ENCODE assay signal across 9 mouse cellular contexts in the genomic region with DNA sequence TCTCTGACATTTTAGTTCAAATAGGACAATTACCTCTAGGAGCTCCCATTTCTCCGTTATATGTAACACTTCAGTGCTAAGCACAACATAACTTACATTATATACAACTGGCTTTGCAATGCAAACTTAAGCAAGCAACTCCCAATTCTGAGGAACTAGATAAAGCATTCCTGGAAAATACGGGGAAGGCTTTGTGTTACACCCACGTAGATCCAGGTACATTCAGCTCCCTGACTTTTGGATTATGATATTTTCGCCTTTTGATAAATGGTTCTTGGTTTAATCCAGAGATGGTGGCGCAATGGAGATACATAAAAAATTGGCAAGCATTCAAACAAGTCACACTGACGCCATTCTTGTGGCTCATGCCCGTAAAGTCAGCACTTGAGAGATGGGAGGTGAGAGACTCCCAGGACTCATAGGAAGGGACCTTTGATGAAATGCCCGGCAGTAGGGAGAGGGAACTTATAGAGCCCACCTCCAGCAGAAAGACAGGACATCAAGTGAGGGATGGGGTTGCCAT. TPM values are rescaled to one million over a fixed set of nuclear protein-coding genes. Genes with fewer than 3 reads are reported as not detected.
A peak's percentile ranks its signal among the peaks of the same experiment; 100 is the strongest.
DNase-seq lines count a peak whose midpoint lies in the region; ATAC-seq and TF ChIP-seq lines count a peak whose summit lies in the region.
"Had no signal": no experiment of that assay in that cellular context is flagged by ENCODE, and none has a peak within 500 bp of the region (broad histone marks: within the 10 kb centered on the region; RNA-seq: fewer than 3 reads in every experiment).

No protein-coding gene starts in this region.

- H3K36me3 ChIP-seq in lung, embryonic 14.5 days (ENCODE audit: insufficient read depth): peaks cover 25% of the 10 kb centered on the region
- H3K36me3 ChIP-seq in embryonic facial prominence, embryonic 12.5 days: peaks cover 16% of the 10 kb centered on the region; the same call in 1 of the 2 replicates
- no peaks in the 10 kb centered on the region for H3K36me3 ChIP-seq in intestine, embryonic 15.5 days
- no peaks in the 10 kb centered on the region for H3K36me3 ChIP-seq in neural tube, embryonic 13.5 days

- H3K27me3 ChIP-seq in lung, embryonic 14.5 days (ENCODE audit: insufficient read depth, low read length): no peaks in the 10 kb centered on the region
- H3K27me3 ChIP-seq in embryonic facial prominence, embryonic 12.5 days: no peaks in the 10 kb centered on the region
- no peaks in the 10 kb centered on the region for H3K27me3 ChIP-seq in intestine, embryonic 15.5 days (replicated peaks)
- H3K27me3 ChIP-seq in neural tube, embryonic 13.5 days: no peaks in the 10 kb centered on the region

- peak overlapping the region; percentile 74 for H3K4me2 ChIP-seq in lung, embryonic 14.5 days
- H3K4me2 ChIP-seq in embryonic facial prominence, embryonic 12.5 days (replicated peaks): peak overlapping the region; percentile 66
- peak overlapping the region; percentile 66 for H3K4me2 ChIP-seq in intestine, embryonic 15.5 days (replicated peaks)
- H3K4me2 ChIP-seq in neural tube, embryonic 13.5 days: peak overlapping the region; percentile 74

- no peaks in the 10 kb centered on the region for H3K9me3 ChIP-seq in lung, embryonic 14.5 days (ENCODE audit: low read depth, low read length)
- H3K9me3 ChIP-seq in embryonic facial prominence, embryonic 12.5 days: no peaks in the 10 kb centered on the region
- no peaks in the 10 kb centered on the region for H3K9me3 ChIP-seq in intestine, embryonic 15.5 days
- H3K9me3 ChIP-seq in neural tube, embryonic 13.5 days: no peaks in the 10 kb centered on the region

- H3K27ac ChIP-seq in lung, embryonic 14.5 days (ENCODE audit: low read depth): no peak overlapping the region
- H3K27ac ChIP-seq in embryonic facial prominence, embryonic 12.5 days: no peak overlapping the region
- no peak overlapping the region for H3K27ac ChIP-seq in intestine, embryonic 15.5 days
- H3K27ac ChIP-seq in neural tube, embryonic 13.5 days (replicated peaks): no peak overlapping the region

- H3K9ac ChIP-seq in lung, embryonic 14.5 days: peak overlapping the region; percentile 55
- H3K9ac ChIP-seq in embryonic facial prominence, embryonic 12.5 days: peak overlapping the region; percentile 70
- peak overlapping the region; percentile 61 for H3K9ac ChIP-seq in intestine, embryonic 15.5 days
- no peak overlapping the region; the same call in 1 of the 2 replicates for H3K9ac ChIP-seq in neural tube, embryonic 13.5 days

- H3K4me1 ChIP-seq in lung, embryonic 14.5 days (ENCODE audit: insufficient read depth): peaks cover 4% of the 10 kb centered on the region; the same call in 1 of the 2 replicates
- H3K4me1 ChIP-seq in embryonic facial prominence, embryonic 12.5 days: peaks cover 12% of the 10 kb centered on the region; the same call in 1 of the 2 replicates
- peaks cover 6% of the 10 kb centered on the region; the same call in 1 of the 2 replicates for H3K4me1 ChIP-seq in intestine, embryonic 15.5 days (replicated peaks)
- H3K4me1 ChIP-seq in neural tube, embryonic 13.5 days (replicated peaks): peaks cover 14% of the 10 kb centered on the region

- peak; percentile 6 for DNase-seq in lung, embryonic 14.5 days
- no peak for DNase-seq in lung, adult 18-20 months
- DNase-seq in right cerebral cortex, postnatal 36 days (ENCODE audit: low spot score in 2 of 2): no peak
- no peak for DNase-seq in layer of hippocampus, adult 9-10 months (ENCODE audit: low spot score)
- DNase-seq in cerebellum, postnatal 36 days: no peak
- DNase-seq: left cerebral cortex, postnatal 4 days had no signal

- no peak for TF ChIP-seq CTCF in lung, embryonic 14.5 days (IDR thresholded peaks at IDR 0.05; ENCODE audit: low read depth)

- 69% methylated on average over 8 of the region's 8 CpGs for WGBS in lung, embryonic 14.5 days
- WGBS in embryonic facial prominence, embryonic 12.5 days: 87% methylated on average over 8 of the region's 8 CpGs
- 79% methylated on average over 8 of the region's 8 CpGs for WGBS in intestine, embryonic 15.5 days
- WGBS in neural tube, embryonic 13.5 days: 84% methylated on average over 8 of the region's 8 CpGs

- ATAC-seq in lung, embryonic 14.5 days (ENCODE audit: insufficient read depth): no peak
- no peak for ATAC-seq in embryonic facial prominence, embryonic 12.5 days (ENCODE audit: insufficient number of reproducible peaks, insufficient read depth, low FRiP score, low TSS enrichment)
- no peak for ATAC-seq in intestine, embryonic 15.5 days
- no peak for ATAC-seq in neural tube, embryonic 13.5 days (ENCODE audit: low read depth)

- peak overlapping the region; percentile 58 for H3K4me3 ChIP-seq in lung, embryonic 14.5 days (ENCODE audit: low read depth, low read length)
- H3K4me3 ChIP-seq in embryonic facial prominence, embryonic 12.5 days: peak overlapping the region; percentile 61
- H3K4me3 ChIP-seq in intestine, embryonic 15.5 days (replicated peaks): peak overlapping the region; percentile 61
- peak overlapping the region; percentile 47 for H3K4me3 ChIP-seq in neural tube, embryonic 13.5 days

RNA-seq across cellular contexts. Expression of gene Nuf2, which starts 1.2 kb away (rescaled TPM):
- polyA plus RNA-seq in lung, embryonic 14.5 days (2014; fragmentation: Nextera tagmentation; extraction: Ambion mirVana): 77.4 and 78.9 TPM in 2 replicates
- polyA plus RNA-seq in embryonic facial prominence, embryonic 12.5 days (2016; fragmentation: Nextera tagmentation; extraction: Ambion mirVana): 57.3 and 61.4 TPM in 2 replicates
- 40.5 and 46.0 TPM in 2 replicates for polyA plus RNA-seq in intestine, embryonic 15.5 days (2015; fragmentation: Nextera tagmentation; extraction: Ambion mirVana)
- polyA plus RNA-seq in neural tube, embryonic 13.5 days (2015; fragmentation: Nextera tagmentation; extraction: Ambion mirVana): 14.3 and 16.9 TPM in 2 replicates
